Comparison of ENCODE assay signal across 22 mouse cellular contexts in genomic region chr16:32463426-32463825, GRCm38 (mm10). TPM values are rescaled to one million over a fixed set of nuclear protein-coding genes. Genes with fewer than 3 reads are reported as not detected.
DNase-seq lines count a peak whose midpoint lies in the region; ATAC-seq and TF ChIP-seq lines count a peak whose summit lies in the region.
"Had no signal": no experiment of that assay in that cellular context is flagged by ENCODE, and none has a peak within 500 bp of the region (broad histone marks: within the 10 kb centered on the region; RNA-seq: fewer than 3 reads in every experiment).

No protein-coding gene starts in this region.

- peak; percentile 95 for ATAC-seq in intestine, embryonic 15.5 days
- ATAC-seq in liver, postnatal 0 days = 0 out of 2 replicates have a peak, but pooled peaks have one; percentile 20
- ATAC-seq in megakaryocyte, adult 5-6 weeks (ENCODE audit: poor library complexity, severe bottlenecking) = no peak
- ATAC-seq: forebrain, embryonic 16.5 days; hindbrain, embryonic 16.5 days; lung, postnatal 0 days had no signal

- 60% methylated on average over 2 of the region's 2 CpGs for WGBS in intestine, embryonic 15.5 days
- 48% methylated on average over 2 of the region's 2 CpGs for WGBS in liver, postnatal 0 days (ENCODE audit: insufficient replicate concordance)

- H3K4me1 ChIP-seq in MEL (ENCODE audit: control insufficient read depth in 1 of 2, insufficient read depth in 2 of 2, low read length in 2 of 2) = peaks cover 5 to 8% of the 10 kb centered on the region in 2 experiments
- H3K4me1 ChIP-seq in intestine, embryonic 15.5 days (replicated peaks) = no peaks in the 10 kb centered on the region; the same call in 1 of the 2 replicates
- H3K4me1 ChIP-seq in liver, postnatal 0 days (ENCODE audit: insufficient read depth) = no peaks in the 10 kb centered on the region
- H3K4me1 ChIP-seq: limb, embryonic 15.5 days had no signal

- TF ChIP-seq EP300 in MEL (IDR thresholded peaks at IDR 0.05; ENCODE audit: low read depth in 1 of 2, low read length in 2 of 2) = peak; percentile 64 to 70; a peak in 2 of 4 replicates
- TF ChIP-seq EP300 in liver, postnatal 0 days (IDR thresholded peaks at IDR 0.05; ENCODE audit: low read depth) = no peak

- no peak overlapping the region for H3K4me3 ChIP-seq in MEL (ENCODE audit: control insufficient read depth in 1 of 2, insufficient read depth in 1 of 2, low read depth in 2 of 2, low read length in 2 of 2)
- no peak overlapping the region for H3K4me3 ChIP-seq in intestine, embryonic 15.5 days (replicated peaks)
- H3K4me3 ChIP-seq in liver, postnatal 0 days (ENCODE audit: low read depth, low read length) = no peak overlapping the region
- H3K4me3 ChIP-seq: erythroblast, embryonic 14.5 days; limb, embryonic 15.5 days had no signal

- DNase-seq in heart, adult 8-10 months (ENCODE audit: low spot score) = peak; percentile 13
- DNase-seq in heart, postnatal 14 days = no peak
- DNase-seq in MEL (ENCODE audit: low read depth, low spot score) = peak; percentile 51
- DNase-seq in liver, postnatal 0 days = no peak
- DNase-seq in layer of hippocampus, postnatal 36 days = no peak
- no peak for DNase-seq in frontal cortex, postnatal 10 days (ENCODE audit: low spot score in 2 of 2)
- DNase-seq: adrenal gland, postnatal 14 days; cerebellum, adult 18-20 months; kidney, adult 9 months; right cerebral cortex, postnatal 14 days had no signal

- H3K79me2 ChIP-seq in MEL (ENCODE audit: control insufficient read depth, insufficient read depth, low read length, poor library complexity) = no peaks in the 10 kb centered on the region

- no peak overlapping the region for H3K9ac ChIP-seq in MEL (ENCODE audit: control insufficient read depth, low read depth, low read length, poor library complexity, severe bottlenecking)
- no peak overlapping the region for H3K9ac ChIP-seq in intestine, embryonic 15.5 days
- H3K9ac ChIP-seq in liver, postnatal 0 days (replicated peaks) = no peak overlapping the region
- H3K9ac ChIP-seq: limb, embryonic 15.5 days had no signal

- H3K27me3 ChIP-seq in MEL (ENCODE audit: control insufficient read depth in 1 of 2, insufficient read depth in 2 of 2, low read length in 2 of 2) = no peaks in the 10 kb centered on the region
- no peaks in the 10 kb centered on the region for H3K27me3 ChIP-seq in intestine, embryonic 15.5 days (replicated peaks)
- no peaks in the 10 kb centered on the region for H3K27me3 ChIP-seq in liver, postnatal 0 days (ENCODE audit: insufficient read depth, low read length)
- H3K27me3 ChIP-seq: limb, embryonic 15.5 days had no signal

- no peak for TF ChIP-seq CTCF in MEL (IDR thresholded peaks at IDR 0.05 in 2 of 3, conservative IDR thresholded peaks at IDR 0.05 in 1 of 3; ENCODE audit: control insufficient read depth in 1 of 3, insufficient read depth in 1 of 3, low read depth in 2 of 3, low read length in 3 of 3, poor library complexity in 1 of 3, severe bottlenecking in 1 of 3)
- TF ChIP-seq CTCF in liver, postnatal 0 days (IDR thresholded peaks at IDR 0.05; ENCODE audit: low read depth) = no peak

- TF ChIP-seq POLR2A in MEL (IDR thresholded peaks at IDR 0.05; ENCODE audit: control insufficient read depth in 1 of 2, insufficient read depth in 1 of 2, low read depth in 1 of 2, low read length in 2 of 2, poor library complexity in 1 of 2) = no peak

- peaks cover 8 to 14% of the 10 kb centered on the region in 2 experiments for H3K36me3 ChIP-seq in MEL (ENCODE audit: control insufficient read depth in 1 of 2, insufficient read depth in 2 of 2, low read length in 2 of 2)
- 0 out of 2 replicates have a peak, but pooled peaks cover 3% of the 10 kb centered on the region for H3K36me3 ChIP-seq in intestine, embryonic 15.5 days
- H3K36me3 ChIP-seq in liver, postnatal 0 days (replicated peaks; ENCODE audit: insufficient read depth, low read length) = peaks cover 58% of the 10 kb centered on the region

- no peak for TF ChIP-seq RAD21 in MEL (IDR thresholded peaks at IDR 0.05; ENCODE audit: low read depth, low read length)

- H3K4me2 ChIP-seq in intestine, embryonic 15.5 days (replicated peaks) = no peak overlapping the region
- H3K4me2 ChIP-seq in liver, postnatal 0 days (ENCODE audit: low read depth, low read length) = no peak overlapping the region
- H3K4me2 ChIP-seq: limb, embryonic 15.5 days had no signal

- intact Hi-C loops in heart, postnatal 14 days (cut with DNase I) = loop anchor here (10.0 kb wide), 1 partner anchor 189 kb away; the partner anchor contains the start of genes Rnf168 and Smco1

- H3K9me3 ChIP-seq in MEL (replicated peaks; ENCODE audit: insufficient read depth, low read length) = no peaks in the 10 kb centered on the region
- H3K9me3 ChIP-seq in intestine, embryonic 15.5 days = no peaks in the 10 kb centered on the region
- no peaks in the 10 kb centered on the region for H3K9me3 ChIP-seq in liver, postnatal 0 days (ENCODE audit: low read length)
- H3K9me3 ChIP-seq: limb, embryonic 15.5 days had no signal

- H3K27ac ChIP-seq in MEL (ENCODE audit: control insufficient read depth, low read depth, low read length) = peak overlapping the region; percentile 26
- H3K27ac ChIP-seq in intestine, embryonic 15.5 days = peak overlapping the region; percentile 57
- no peak overlapping the region for H3K27ac ChIP-seq in liver, postnatal 0 days (ENCODE audit: low read depth)
- H3K27ac ChIP-seq: limb, embryonic 15.5 days had no signal

TF ChIP-seq in MEL, 35 proteins besides CTCF, POLR2A, EP300 and RAD21 (continues in another document):
- TF ChIP-seq CHD2 (IDR thresholded peaks at IDR 0.05; ENCODE audit: low read length) (no peak), USF1 (IDR thresholded peaks at IDR 0.05; ENCODE audit: low read depth, low read length) (no peak), BHLHE40 (IDR thresholded peaks at IDR 0.05; ENCODE audit: borderline replicate concordance, low read depth, low read length) (no peak), ZC3H11A (IDR thresholded peaks at IDR 0.05; ENCODE audit: low read depth, low read length) (no peak), GABPA (IDR thresholded peaks at IDR 0.05; ENCODE audit: low read depth, low read length) (no peak), CHD1 (IDR thresholded peaks at IDR 0.05; ENCODE audit: low read depth, low read length) (no peak), POLR2AphosphoS5 (IDR thresholded peaks at IDR 0.05; ENCODE audit: borderline replicate concordance, low read depth, low read length) (no peak), MYC (IDR thresholded peaks at IDR 0.05; ENCODE audit: low read depth, low read length) (no peak), MAZ (IDR thresholded peaks at IDR 0.05; ENCODE audit: low read depth, low read length) (no peak), SIN3A (IDR thresholded peaks at IDR 0.05; ENCODE audit: low read length) (0 out of 2 replicates have a peak, but pooled peaks have one; percentile 43), ELF1 (IDR thresholded peaks at IDR 0.05; ENCODE audit: low read depth, low read length) (no peak), NELFE (IDR thresholded peaks at IDR 0.05; ENCODE audit: low read depth, low read length) (no peak)

RNA-seq across cellular contexts. Expression of gene Slc51a, which starts 24.3 kb away (rescaled TPM):
- under 1 TPM; 0.19 to 0.40 (median 0.25) TPM for total RNA-seq in heart, adult 8-10 months (2022)
- 1 to 10 TPM; 2.3 TPM for total RNA-seq in heart, postnatal 14 days (2021)
- total RNA-seq in MEL (2012; rRNA removed) = 3.3 and 4.6 TPM in 2 replicates
- 10 to 100 TPM in 1 of 2 experiments, not detected in 1; 14.5 TPM for polyA plus RNA-seq in MEL (2012; ENCODE audit: insufficient read depth in 1 of 2, insufficient read length in 2 of 2, low read depth in 1 of 2, low replicate concordance in 2 of 2, missing spikeins in 1 of 2)
- 97.1 and 104 TPM in 2 replicates for polyA plus RNA-seq in intestine, embryonic 15.5 days (2015; fragmentation: Nextera tagmentation; extraction: Ambion mirVana)
- 0.81 and 1.0 TPM in 2 replicates for polyA plus RNA-seq in liver, postnatal 0 days (2015; fragmentation: Nextera tagmentation; extraction: Ambion mirVana)
- total RNA-seq in layer of hippocampus, postnatal 36 days (2021) = not detected
- total RNA-seq in megakaryocyte, adult 5-6 weeks (2015) = not detected in 2 replicates
- total RNA-seq in megakaryocyte, adult 5-6 weeks (2017) = 0.94 TPM in 1 of 2 replicates, not detected in the other
- total RNA-seq: adrenal gland, postnatal 14 days; gastrocnemius, adult 18-20 months; layer of hippocampus, postnatal 25 days; left cerebral cortex, postnatal 25 days had no signal
- polyA plus RNA-seq: erythroblast, embryonic 14.5 days; hindbrain, embryonic 16.5 days had no signal

RNA-seq across cellular contexts. Expression of gene Zdhhc19, which starts 32.6 kb away (rescaled TPM):
- not detected for total RNA-seq in heart, adult 8-10 months (2022)
- not detected for total RNA-seq in heart, postnatal 14 days (2021)
- 0.58 TPM in 1 of 2 replicates, not detected in the other for total RNA-seq in MEL (2012; rRNA removed)
- polyA plus RNA-seq in MEL (2012; ENCODE audit: insufficient read depth in 1 of 2, insufficient read length in 2 of 2, low read depth in 1 of 2, low replicate concordance in 2 of 2, missing spikeins in 1 of 2) = 1 to 10 TPM in 1 of 2 experiments, not detected in 1; 1.4 TPM
- 1.1 and 1.2 TPM in 2 replicates for polyA plus RNA-seq in intestine, embryonic 15.5 days (2015; fragmentation: Nextera tagmentation; extraction: Ambion mirVana)
- polyA plus RNA-seq in liver, postnatal 0 days (2015; fragmentation: Nextera tagmentation; extraction: Ambion mirVana) = not detected in 2 replicates
- not detected for total RNA-seq in layer of hippocampus, postnatal 36 days (2021)
- total RNA-seq in megakaryocyte, adult 5-6 weeks (2015) = 0.33 TPM in 1 of 2 replicates, not detected in the other
- not detected in 2 replicates for total RNA-seq in megakaryocyte, adult 5-6 weeks (2017)
- total RNA-seq: adrenal gland, postnatal 14 days; gastrocnemius, adult 18-20 months; layer of hippocampus, postnatal 25 days; left cerebral cortex, postnatal 25 days had no signal
- polyA plus RNA-seq: embryonic facial prominence, embryonic 11.5 days; erythroblast, embryonic 14.5 days; forebrain, embryonic 16.5 days; hindbrain, embryonic 16.5 days; limb, embryonic 15.5 days; lung, postnatal 0 days; neural tube, embryonic 11.5 days had no signal

RNA-seq across cellular contexts. Expression of gene Pcyt1a, which starts 32.7 kb away (rescaled TPM):
- 100 to 1,000 TPM; 118 to 125 (median 123) TPM for total RNA-seq in heart, adult 8-10 months (2022)
- 100 to 1,000 TPM; 106 to 108 TPM for total RNA-seq in heart, postnatal 14 days (2021)
- total RNA-seq in MEL (2012; rRNA removed) = 32.3 and 36.9 TPM in 2 replicates
- 10 to 100 TPM in 1 of 2 experiments, not detected in 1; 53.7 TPM for polyA plus RNA-seq in MEL (2012; ENCODE audit: insufficient read depth in 1 of 2, insufficient read length in 2 of 2, low read depth in 1 of 2, low replicate concordance in 2 of 2, missing spikeins in 1 of 2)
- polyA plus RNA-seq in intestine, embryonic 15.5 days (2015; fragmentation: Nextera tagmentation; extraction: Ambion mirVana) = 63.5 and 65.5 TPM in 2 replicates
- polyA plus RNA-seq in liver, postnatal 0 days (2015; fragmentation: Nextera tagmentation; extraction: Ambion mirVana) = 25.4 and 32.9 TPM in 2 replicates
- total RNA-seq in layer of hippocampus, postnatal 36 days (2021) = 10 to 100 TPM; 35.0 to 38.6 TPM
- 32.5 and 38.2 TPM in 2 replicates for total RNA-seq in megakaryocyte, adult 5-6 weeks (2015)
- 43.9 and 59.9 TPM in 2 replicates for total RNA-seq in megakaryocyte, adult 5-6 weeks (2017)

RNA-seq across cellular contexts. Expression of gene Tctex1d2, which starts 43.9 kb away (rescaled TPM):
- total RNA-seq in heart, adult 8-10 months (2022) = 10 to 100 TPM in 1 of 4 experiments, 1 to 10 TPM in 3; 6.2 to 10.5 (median 8.3) TPM
- total RNA-seq in heart, postnatal 14 days (2021) = 1 to 10 TPM; 5.7 to 6.0 TPM
- 13.0 and 14.7 TPM in 2 replicates for total RNA-seq in MEL (2012; rRNA removed)
- 100 to 1,000 TPM in 1 of 2 experiments, 10 to 100 TPM in 1; 23.7 to 239 TPM for polyA plus RNA-seq in MEL (2012; ENCODE audit: insufficient read depth in 1 of 2, insufficient read length in 2 of 2, low read depth in 1 of 2, low replicate concordance in 2 of 2, missing spikeins in 1 of 2)
- polyA plus RNA-seq in intestine, embryonic 15.5 days (2015; fragmentation: Nextera tagmentation; extraction: Ambion mirVana) = 36.7 and 38.6 TPM in 2 replicates
- polyA plus RNA-seq in liver, postnatal 0 days (2015; fragmentation: Nextera tagmentation; extraction: Ambion mirVana) = 6.6 and 6.9 TPM in 2 replicates
- 10 to 100 TPM; 12.0 to 13.2 TPM for total RNA-seq in layer of hippocampus, postnatal 36 days (2021)
- 25.3 and 25.4 TPM in 2 replicates for total RNA-seq in megakaryocyte, adult 5-6 weeks (2015)
- total RNA-seq in megakaryocyte, adult 5-6 weeks (2017) = 26.2 and 30.9 TPM in 2 replicates
- polyA plus RNA-seq: erythroblast, embryonic 14.5 days had no signal

Comparison
In these comparisons a context has a peak if more than half of its experiments do, and no peak if none do; other contexts are left out.
1. DNase-seq: peak in heart, adult 8-10 months (single experiment) and MEL (single experiment); none in heart, postnatal 14 days (0 of 2), liver, postnatal 0 days (single experiment), layer of hippocampus, postnatal 36 days (0 of 2) and frontal cortex, postnatal 10 days (0 of 2).